Mouse (Mus musculus) megakaryocyte progenitor cell, adult 5-6 weeks (primary cell): ENCODE results near the gene Smad6. TPM values are rescaled to one million over a fixed set of nuclear protein-coding genes. Genes with fewer than 3 reads are reported as not detected.
A peak's percentile ranks its signal among the peaks of the same experiment; 100 is the strongest.

Experiments used
- ATAC-seq: replicated peaks from 2 replicates; pipeline ENCODE4 v1.8.0; 2016; ENCODE audit warnings: mild to moderate bottlenecking, moderate TSS enrichment, inconsistent platforms; ENCODE audit not compliant: poor library complexity
- total RNA-seq, 2 experiments: library from RNA; stranded (forward) in 1 of 2; stranded (reverse) in 1 of 2; fragments of 157-497, 149-512 nt in 1 of 2; fragments of 200-1000 nt in 1 of 2; gene quantifications; 2 replicates each; pipeline versions ENCODE4 v1.2.3 to v1.2.4; 2015 to 2017

Gene Smad6
- total RNA-seq, 2 experiments from 2014 or later: 0.72 to 1.2 TPM

- no peak for ATAC-seq
Observed at GRCm38 (mm10) chr9:63965579-63965981, 56.3 kb downstream of the Smad6 start.

- no peak for ATAC-seq
Observed at GRCm38 (mm10) chr9:63961881-63962280, 60.0 kb downstream of the Smad6 start.

DNA sequence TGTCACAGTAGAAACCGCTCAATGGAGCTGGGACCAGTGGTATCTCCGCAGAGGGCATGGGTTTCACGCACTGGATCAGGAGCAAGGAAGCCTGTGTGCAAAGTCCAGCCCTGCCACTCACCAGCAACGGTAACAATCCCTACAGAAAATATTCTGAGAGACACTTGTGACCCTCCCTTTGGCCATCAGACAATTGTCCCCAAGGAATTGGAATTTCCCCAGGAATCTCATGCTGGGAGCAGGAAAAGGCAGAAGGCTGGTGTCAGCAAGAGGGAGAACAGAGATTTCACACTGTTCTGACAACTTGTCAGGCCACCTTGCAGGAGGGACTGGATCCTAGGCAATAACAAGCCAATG, 61.1 kb downstream of the Smad6 start:
- no peak for ATAC-seq

DNA sequence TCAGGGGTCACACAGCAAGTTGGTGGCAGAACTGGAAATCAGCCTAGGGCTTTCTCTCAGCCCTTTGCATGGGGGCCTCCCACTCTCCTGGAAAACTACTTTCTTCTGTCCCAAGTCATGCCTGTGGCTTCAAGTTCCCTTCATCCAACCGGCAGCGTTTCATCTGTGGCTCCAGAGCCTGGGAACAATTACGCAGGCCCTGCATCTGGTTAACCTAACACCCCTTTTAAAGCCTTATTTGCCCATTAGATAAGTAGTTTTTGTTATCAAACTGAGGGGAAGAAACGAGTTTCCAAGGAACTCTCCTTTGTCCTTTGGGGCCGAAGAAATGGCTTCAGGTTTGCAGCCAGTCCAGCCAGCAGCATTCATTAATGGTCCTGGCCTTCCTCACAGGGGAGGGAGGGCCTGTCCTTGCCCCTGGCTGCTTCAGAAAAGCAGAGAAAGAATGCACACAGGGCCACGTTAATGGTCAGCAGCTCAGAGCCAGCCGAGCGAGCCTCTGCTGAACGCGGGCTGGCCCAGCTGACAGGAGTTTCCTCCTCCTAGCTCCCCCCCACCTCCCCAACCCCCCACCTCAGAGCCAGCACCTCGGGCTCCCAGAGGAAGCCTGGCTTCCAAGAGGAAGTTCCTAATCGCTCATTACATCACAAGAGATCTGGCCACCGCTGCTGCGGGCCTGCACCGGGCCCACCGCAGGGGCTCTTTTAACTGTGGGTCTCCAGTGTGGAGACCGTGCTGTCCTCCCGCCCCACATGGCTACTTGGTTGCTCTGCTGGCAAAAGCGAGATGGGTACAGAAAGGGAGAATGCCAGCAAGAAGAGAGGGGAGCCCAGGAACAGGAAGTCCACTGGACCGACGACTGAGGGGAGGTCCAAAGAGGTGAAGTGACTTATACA, 61.7 kb downstream of the Smad6 start:
- ATAC-seq: peak; percentile 27; the same call in 1 of the 2 replicates

DNA sequence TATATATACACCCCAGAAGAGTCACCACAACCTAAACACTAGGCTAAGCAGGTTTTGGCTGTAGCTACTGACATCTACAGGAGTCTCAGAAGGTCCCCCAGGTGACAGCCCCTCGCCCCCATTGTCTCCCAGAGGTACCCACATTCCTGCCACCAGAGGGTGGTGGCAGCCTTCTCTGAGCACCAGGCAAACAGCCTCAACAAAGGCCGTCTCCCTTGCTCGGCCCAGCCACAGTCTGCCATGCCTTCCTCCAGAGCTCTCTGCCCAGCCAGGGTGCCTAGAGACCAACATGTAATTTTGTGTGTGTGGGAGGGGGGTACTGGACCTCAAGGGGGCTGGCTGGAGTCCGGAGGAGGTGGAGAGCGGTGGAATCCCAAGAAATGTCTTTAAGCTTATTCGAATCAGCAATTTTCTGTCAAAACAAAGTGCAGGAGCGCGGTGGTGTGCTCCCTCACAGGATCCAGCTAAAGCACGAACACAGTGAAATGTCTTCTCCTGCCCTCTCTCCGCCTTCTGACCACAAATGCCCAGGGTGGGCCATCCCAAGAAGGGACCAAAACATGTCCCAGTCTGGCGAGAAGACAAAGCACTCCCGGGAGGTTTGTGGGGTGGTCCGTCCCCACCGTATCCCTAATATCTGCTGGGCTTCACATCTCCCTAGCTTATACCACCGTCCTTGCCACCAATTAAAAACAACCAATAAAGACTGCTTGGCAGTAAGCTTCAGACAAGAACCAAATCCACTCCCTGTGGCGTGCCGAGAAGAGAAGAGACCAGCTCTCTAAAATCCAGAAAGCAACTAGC, 62.5 kb downstream of the Smad6 start:
- no peak for ATAC-seq

- ATAC-seq: no peak
Observed at GRCm38 (mm10) chr9:63958337-63959030, 63.4 kb downstream of the Smad6 start.

GRCm38 (mm10) chr9:63957647-63958185, 64.1 kb downstream of the Smad6 start:
- no peak for ATAC-seq

GRCm38 (mm10) chr9:63956052-63956451, 65.8 kb downstream of the Smad6 start:
- ATAC-seq: peak; percentile 94

DNA sequence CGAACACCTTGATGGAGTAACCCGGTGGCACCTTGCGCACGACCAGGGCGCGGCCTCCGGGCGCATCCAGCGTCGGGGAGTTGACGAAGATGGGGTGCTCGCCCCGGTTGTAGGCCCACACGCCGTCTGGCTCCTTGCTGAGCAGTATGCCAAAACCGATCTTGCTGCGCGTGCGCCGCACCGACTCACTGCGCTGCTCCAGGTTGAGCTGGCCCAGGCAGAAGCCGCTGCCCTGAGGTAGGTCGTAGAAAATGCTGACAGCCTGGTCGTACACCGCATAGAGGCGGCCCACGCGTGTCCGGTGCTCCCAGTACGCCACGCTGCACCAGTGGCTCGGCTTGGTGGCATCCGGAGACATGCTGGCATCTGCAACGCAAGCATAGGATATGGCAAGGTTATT, 68.2 kb downstream of the Smad6 start:
- ATAC-seq: no peak

GRCm38 (mm10) chr9:63952591-63952990, 69.3 kb downstream of the Smad6 start:
- ATAC-seq: no peak

DNA sequence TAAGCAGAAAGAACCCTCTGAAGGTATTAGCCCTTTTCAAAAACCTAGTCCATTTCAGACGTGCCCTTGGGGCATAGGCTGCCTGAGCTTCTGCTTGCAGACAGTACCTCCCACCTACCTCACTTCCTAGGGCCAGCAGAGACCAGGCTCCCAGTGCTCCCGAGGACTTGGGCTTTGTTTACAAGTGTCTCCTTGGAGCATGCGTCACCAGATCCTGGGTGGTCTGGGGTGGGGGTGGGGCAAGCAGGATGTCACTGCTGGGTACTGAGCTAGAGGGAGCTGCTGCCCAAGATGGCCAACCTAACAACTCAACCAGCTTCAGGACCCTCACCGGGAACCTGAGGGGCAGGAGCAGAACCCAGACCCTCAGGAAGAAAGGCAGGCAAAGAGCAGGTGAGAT, 71.5 kb downstream of the Smad6 start:
- no peak for ATAC-seq

- ATAC-seq: no peak
Observed at GRCm38 (mm10) chr9:63949393-63949792, 72.5 kb downstream of the Smad6 start.

DNA sequence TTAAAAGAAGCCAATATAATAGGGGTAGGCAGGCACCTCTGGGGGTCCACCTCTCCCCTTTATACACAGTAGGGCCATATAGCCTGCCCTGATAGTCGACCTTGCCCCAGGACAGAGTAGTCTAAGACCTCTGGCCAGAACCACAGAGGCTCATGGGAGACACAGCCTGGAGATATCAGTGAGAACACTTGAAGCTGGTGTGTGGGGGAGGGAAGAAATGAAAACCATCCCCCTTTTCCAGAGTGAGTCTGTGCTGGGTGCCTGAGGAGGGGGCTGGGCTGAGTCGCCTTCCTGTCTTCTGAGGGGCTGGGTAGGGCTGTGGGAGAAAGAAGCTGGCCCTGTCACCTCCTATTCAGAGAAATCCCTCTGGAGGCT, 79.3 kb downstream of the Smad6 start:
- no peak for ATAC-seq

- ATAC-seq: no peak
Observed at GRCm38 (mm10) chr9:63941747-63942607, 79.9 kb downstream of the Smad6 start.

DNA sequence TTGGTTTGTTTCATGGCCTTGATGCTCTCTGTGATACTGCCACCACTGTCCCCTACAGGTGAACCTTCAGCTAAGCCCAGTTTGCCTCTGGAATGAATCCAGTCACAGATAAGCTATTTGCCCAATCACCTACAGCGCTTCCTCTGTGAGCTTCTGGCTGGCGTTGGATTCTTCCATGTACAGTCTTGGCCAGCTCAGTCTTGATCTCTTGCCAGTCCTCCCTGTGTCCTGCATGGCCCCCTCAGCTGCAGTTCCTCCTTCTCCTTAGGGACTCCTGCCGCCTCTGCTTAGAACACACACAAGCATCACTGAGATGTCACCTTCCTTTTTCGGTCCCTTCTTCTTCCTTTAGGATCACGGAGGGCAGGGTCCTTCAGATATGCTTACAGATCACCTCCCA, 85.6 kb downstream of the Smad6 start:
- ATAC-seq: no peak

GRCm38 (mm10) chr9:63933068-63933467, 88.8 kb downstream of the Smad6 start:
- peak; percentile 50; the same call in 1 of the 2 replicates for ATAC-seq

DNA sequence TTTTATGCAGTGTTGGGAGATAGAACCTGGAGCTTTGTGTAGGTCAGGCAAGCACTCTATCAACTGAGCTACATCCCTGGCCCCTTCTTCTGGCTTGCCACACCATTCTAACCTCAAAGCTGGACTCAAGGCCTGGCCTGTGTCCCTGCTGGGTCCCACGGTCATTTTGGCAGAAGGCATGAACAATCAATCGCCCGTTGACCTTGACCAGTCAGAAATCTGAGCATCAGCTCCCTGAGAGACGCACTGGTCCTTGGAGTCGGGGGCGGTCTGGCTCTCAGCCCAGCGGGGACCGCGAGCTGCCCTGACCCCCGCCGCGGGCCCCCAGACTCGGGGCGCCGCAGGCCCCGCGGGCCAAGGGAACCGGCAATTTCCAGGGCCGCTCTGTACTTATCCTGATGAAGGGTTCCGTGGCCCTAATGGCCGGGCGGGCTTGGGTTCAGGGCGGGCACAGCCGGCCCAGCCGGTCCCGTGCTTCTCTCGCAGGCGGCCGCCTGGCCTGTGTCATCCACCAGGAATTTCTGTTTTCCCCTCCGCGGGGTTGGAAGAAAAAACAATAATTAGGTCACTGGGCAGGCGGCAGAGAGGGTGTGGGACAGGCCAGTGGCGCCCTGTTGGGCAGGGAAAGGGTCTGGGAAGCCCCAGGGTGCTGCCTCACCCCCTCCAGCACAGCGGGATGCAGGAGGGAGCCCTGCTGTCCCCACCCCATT, 94.4 kb downstream of the Smad6 start:
- no peak for ATAC-seq

GRCm38 (mm10) chr9:63926377-63926776, 95.5 kb downstream of the Smad6 start:
- no peak for ATAC-seq

DNA sequence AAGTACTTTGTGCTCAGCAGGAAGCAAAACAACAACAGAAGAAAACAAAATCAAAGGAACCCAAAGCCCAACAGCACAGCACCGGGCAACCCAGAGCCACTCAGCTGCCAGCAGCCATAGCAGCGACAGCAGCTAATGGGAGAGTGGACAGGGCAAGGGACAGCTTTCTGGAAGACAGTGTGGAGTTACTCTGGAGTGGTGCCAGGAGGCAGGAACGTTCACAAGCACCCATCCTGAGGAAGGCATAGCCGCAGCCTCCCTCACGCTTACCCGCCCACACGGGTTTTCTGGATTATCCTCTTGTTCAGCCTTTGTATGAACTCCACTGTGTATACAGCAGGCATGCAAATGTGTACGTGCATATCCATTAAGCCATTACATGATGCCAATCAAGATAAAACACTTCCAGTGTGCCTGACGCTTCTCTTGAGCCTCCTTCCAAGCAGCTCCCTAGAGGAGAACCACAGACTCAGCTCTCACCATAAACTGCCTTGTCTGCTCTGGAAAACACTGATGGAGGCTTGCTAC, 98.6 kb downstream of the Smad6 start:
- ATAC-seq: no peak
